Mouse (Mus musculus) CD4-positive naive resting alpha-beta T cell, adult 76 days (primary cell): Measurements from ENCODE around the gene Il16. TPM values are rescaled to one million over a fixed set of nuclear protein-coding genes. Genes with fewer than 3 reads are reported as not detected.

Experiments used
- total RNA-seq: library from RNA; stranded (reverse); gene quantifications from one replicate; pipeline ENCODE4 v1.2.4, GENCODE M21; 2023

Gene Il16
- 258 TPM for total RNA-seq

GRCm38 (mm10) chr7:83745413-83746106 is at the start of gene Il16:
Gene Il16 (minus strand): TSS chr7:83745726.

DNA sequence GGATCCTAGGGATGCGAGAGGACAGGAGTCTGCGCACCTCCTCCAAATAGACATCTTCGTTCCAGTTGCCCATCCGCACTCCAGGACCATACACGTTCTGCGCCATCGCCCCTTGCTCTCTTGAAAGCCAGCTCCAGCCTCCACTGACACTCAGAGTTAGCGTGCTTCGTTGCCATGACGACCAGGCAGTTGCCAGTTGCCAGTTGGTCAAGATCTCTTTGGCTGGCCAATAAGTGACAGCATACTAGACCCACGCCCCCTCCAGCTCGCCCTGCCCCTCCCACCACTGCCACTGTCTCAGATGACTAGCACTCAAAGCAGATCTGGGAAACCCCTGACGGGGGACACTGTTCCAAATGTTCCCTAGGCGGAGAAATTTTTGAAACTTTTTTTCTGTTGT is 49.2 kb upstream of the Il16 start, which contains the start of gene Cfap161:
Cfap161 (minus strand) TSS at position 176 of the 400 bp plus-strand sequence.

GRCm38 (mm10) chr7:83631828-83632681 is 113.5 kb downstream of the Il16 start, which contains the start of gene Stard5:
Gene Stard5 (plus strand): TSS chr7:83631959.

Other genes with a start within 250 kb of the Il16 start
- 0.53 TPM for gene Tmc3, start 160.8 kb downstream of the Il16 start, total RNA-seq
- 19.5 TPM for gene Stard5, start 113.8 kb downstream of the Il16 start, total RNA-seq
- not detected for gene Cfap161, start 49.2 kb upstream of the Il16 start, total RNA-seq
- 6.4 TPM for gene Tlnrd1, start 138.6 kb upstream of the Il16 start, total RNA-seq
- gene Mesd, start 138.7 kb upstream of the Il16 start, total RNA-seq = 24.5 TPM